Mouse (Mus musculus): Measurements from ENCODE around the gene Olfr459. TPM values are rescaled to one million over a fixed set of nuclear protein-coding genes. Genes with fewer than 3 reads are reported as not detected.

The Olfr459 gene
- not detected for polyA plus RNA-seq (2014; fragmentation: Illumina TruSeq; extraction: RNeasy Lipid Tissue Mini Kit (QIAGEN cat#74804); ENCODE audit: low read depth, low replicate concordance)

GRCm38 (mm10) chr6:41775077-41775476 is at the start of gene Olfr459:
Olfr459 (minus strand) TSS chr6:41775177.

Other genes with a start within 250 kb of the Olfr459 start
- not detected for gene Ephb6, start 169.7 kb downstream of the Olfr459 start, polyA plus RNA-seq (2014; fragmentation: Illumina TruSeq; extraction: RNeasy Lipid Tissue Mini Kit (QIAGEN cat#74804); ENCODE audit: low read depth, low replicate concordance)
- not detected for gene Trpv6, start 138.8 kb downstream of the Olfr459 start, polyA plus RNA-seq (2014; fragmentation: Illumina TruSeq; extraction: RNeasy Lipid Tissue Mini Kit (QIAGEN cat#74804); ENCODE audit: low read depth, low replicate concordance)
- gene Trpv5, start 94.4 kb downstream of the Olfr459 start, polyA plus RNA-seq (2014; fragmentation: Illumina TruSeq; extraction: RNeasy Lipid Tissue Mini Kit (QIAGEN cat#74804); ENCODE audit: low read depth, low replicate concordance) = not detected
- gene Llcfc1, start 90.7 kb downstream of the Olfr459 start, polyA plus RNA-seq (2014; fragmentation: Illumina TruSeq; extraction: RNeasy Lipid Tissue Mini Kit (QIAGEN cat#74804); ENCODE audit: low read depth, low replicate concordance) = not detected
- not detected for gene Kel, start 70.8 kb downstream of the Olfr459 start, polyA plus RNA-seq (2014; fragmentation: Illumina TruSeq; extraction: RNeasy Lipid Tissue Mini Kit (QIAGEN cat#74804); ENCODE audit: low read depth, low replicate concordance)
- not detected for gene Pip, start 72.4 kb upstream of the Olfr459 start, polyA plus RNA-seq (2014; fragmentation: Illumina TruSeq; extraction: RNeasy Lipid Tissue Mini Kit (QIAGEN cat#74804); ENCODE audit: low read depth, low replicate concordance)
- not detected for gene Sval2, start 77.8 kb upstream of the Olfr459 start, polyA plus RNA-seq (2014; fragmentation: Illumina TruSeq; extraction: RNeasy Lipid Tissue Mini Kit (QIAGEN cat#74804); ENCODE audit: low read depth, low replicate concordance)
- not detected for gene Sval1, start 176.5 kb upstream of the Olfr459 start, polyA plus RNA-seq (2014; fragmentation: Illumina TruSeq; extraction: RNeasy Lipid Tissue Mini Kit (QIAGEN cat#74804); ENCODE audit: low read depth, low replicate concordance)
- gene Sval3, start 193.0 kb upstream of the Olfr459 start, polyA plus RNA-seq (2014; fragmentation: Illumina TruSeq; extraction: RNeasy Lipid Tissue Mini Kit (QIAGEN cat#74804); ENCODE audit: low read depth, low replicate concordance) = not detected

All from liver, adult 10 weeks (tissue).